ENCODE assay signal across 9 mouse cellular contexts in the genomic region with DNA sequence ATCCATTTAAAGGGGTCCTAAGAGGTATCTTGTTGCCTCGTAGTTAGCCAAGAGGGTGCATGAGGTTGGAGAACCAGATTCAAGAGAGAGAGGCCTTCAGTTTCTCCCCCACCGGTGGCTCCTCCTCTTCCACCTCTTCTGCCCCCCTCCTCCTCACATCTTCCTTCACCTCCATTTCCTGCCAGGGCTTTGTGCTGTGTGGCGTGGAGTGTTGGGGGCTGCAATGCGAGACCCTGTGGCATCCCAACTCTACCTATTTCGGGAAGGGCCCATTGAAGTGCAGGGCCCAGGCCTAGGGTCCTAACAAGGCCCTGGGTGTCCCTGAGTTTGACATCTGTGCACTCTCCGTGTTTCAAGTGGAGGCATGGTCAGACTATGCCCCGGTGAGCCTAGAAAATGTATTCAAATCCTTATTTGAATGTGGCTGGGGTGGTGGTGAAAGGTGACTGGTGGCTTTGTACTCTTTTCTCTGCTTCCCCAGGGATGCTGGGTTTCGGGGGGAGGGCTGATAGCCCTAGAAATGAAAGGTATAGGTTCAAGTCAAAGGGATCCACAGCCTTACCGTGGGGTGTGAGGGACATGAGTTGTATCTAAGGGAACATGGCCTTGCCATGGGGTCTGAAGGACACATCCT. TPM values are rescaled to one million over a fixed set of nuclear protein-coding genes. Genes with fewer than 3 reads are reported as not detected.
DNase-seq lines count a peak whose midpoint lies in the region; ATAC-seq and TF ChIP-seq lines count a peak whose summit lies in the region.
"Had no signal": no experiment of that assay in that cellular context is flagged by ENCODE, and none has a peak within 500 bp of the region (broad histone marks: within the 10 kb centered on the region; RNA-seq: fewer than 3 reads in every experiment).

No protein-coding gene starts in this region.

- no peak for TF ChIP-seq CTCF in liver, adult 2 months (IDR thresholded peaks at IDR 0.05; ENCODE audit: low read depth, low read length)

- 0 out of 2 replicates have a peak, but pooled peaks cover 4% of the 10 kb centered on the region for H3K4me1 ChIP-seq in liver, adult 2 months (ENCODE audit: control insufficient read depth, insufficient read depth, low read length)
- peaks cover 2 to 15% of the 10 kb centered on the region in 2 experiments; a peak in 2 of 4 replicates for H3K4me1 ChIP-seq in ES-E14 (ENCODE audit: control insufficient read depth in 2 of 2, insufficient read depth in 2 of 2, low read length in 2 of 2, poor library complexity in 1 of 2)
- peaks cover 16% of the 10 kb centered on the region for H3K4me1 ChIP-seq in liver, embryonic 16.5 days (ENCODE audit: control insufficient read depth, low read depth, low read length)
- H3K4me1 ChIP-seq in midbrain, embryonic 14.5 days (ENCODE audit: control insufficient read depth, insufficient read depth, low read length): peaks cover 10% of the 10 kb centered on the region; the same call in 1 of the 2 replicates

- H3K79me2 ChIP-seq in liver, adult 2 months (ENCODE audit: control insufficient read depth, insufficient read depth, low read length): no peaks in the 10 kb centered on the region

- WGBS in liver, adult 2 months: 58% methylated on average over 9 of the region's 9 CpGs
- WGBS in liver, embryonic 16.5 days (ENCODE audit: insufficient replicate concordance): 16% methylated on average over 9 of the region's 9 CpGs
- WGBS in midbrain, embryonic 14.5 days: 56% methylated on average over 9 of the region's 9 CpGs

- peak overlapping the region; percentile 62 for H3K4me3 ChIP-seq in liver, adult 2 months (ENCODE audit: insufficient read depth, low read depth, low read length)
- 0 out of 4 replicates have a peak overlapping the region, but pooled peaks have one; percentile 42 to 50 for H3K4me3 ChIP-seq in ES-E14 (ENCODE audit: insufficient read depth in 1 of 2, low read depth in 1 of 2, low read length in 2 of 2, poor library complexity in 1 of 2, severe bottlenecking in 1 of 2)
- H3K4me3 ChIP-seq in liver, embryonic 16.5 days (ENCODE audit: low read depth, low read length): peak overlapping the region; percentile 52
- H3K4me3 ChIP-seq in midbrain, embryonic 14.5 days (replicated peaks; ENCODE audit: low read depth, low read length): no peak overlapping the region
- H3K4me3 ChIP-seq: hindbrain, embryonic 15.5 days had no signal

- intact Hi-C loops in left cerebral cortex, postnatal 14 days (cut with DNase I): loop anchor here (5.0 kb wide), 2 partner anchors 58 to 182 kb away; no protein-coding TSS in a partner anchor

- peak overlapping the region; percentile 37; the same call in 1 of the 2 replicates for H3K4me2 ChIP-seq in liver, embryonic 16.5 days (ENCODE audit: low read depth, low read length)
- H3K4me2 ChIP-seq in midbrain, embryonic 14.5 days (ENCODE audit: low read length): no peak overlapping the region
- H3K4me2 ChIP-seq: hindbrain, embryonic 15.5 days had no signal

- no peak for TF ChIP-seq POLR2A in liver, adult 2 months (IDR thresholded peaks at IDR 0.05; ENCODE audit: extremely low read depth, insufficient read depth, low read length)

- no peak for DNase-seq in liver, adult 2 months (ENCODE audit: extremely low read depth, low read depth, low spot score)
- DNase-seq in liver (no peak), ES-E14 (ENCODE audit: low read depth, low spot score) (no peak)
- peak; percentile 57 to 74 for DNase-seq in thymus, adult 18-20 months
- DNase-seq in midbrain, embryonic 14.5 days: no peak
- no peak for DNase-seq in left cerebral cortex, postnatal 14 days (ENCODE audit: low spot score in 2 of 2)

- peak overlapping the region; percentile 46; the same call in 1 of the 2 replicates for H3K27ac ChIP-seq in liver, adult 2 months (replicated peaks; ENCODE audit: insufficient read depth, low read depth, low read length)
- H3K27ac ChIP-seq in ES-E14 (ENCODE audit: insufficient read depth, low read depth, low read length, poor library complexity, severe bottlenecking): no peak overlapping the region
- H3K27ac ChIP-seq in liver, embryonic 16.5 days (ENCODE audit: low read length): peak overlapping the region; percentile 58
- H3K27ac ChIP-seq in midbrain, embryonic 14.5 days (replicated peaks; ENCODE audit: low read depth, low read length): no peak overlapping the region
- H3K27ac ChIP-seq: hindbrain, embryonic 15.5 days had no signal

- no peaks in the 10 kb centered on the region for H3K9me3 ChIP-seq in ES-E14 (ENCODE audit: control insufficient read depth, insufficient read depth, low read depth, low read length)
- H3K9me3 ChIP-seq in liver, embryonic 16.5 days (replicated peaks; ENCODE audit: control insufficient read depth, low read length): no peaks in the 10 kb centered on the region
- H3K9me3 ChIP-seq in midbrain, embryonic 14.5 days (ENCODE audit: control insufficient read depth, low read length): no peaks in the 10 kb centered on the region
- H3K9me3 ChIP-seq: hindbrain, embryonic 15.5 days had no signal

- H3K9ac ChIP-seq in liver, adult 2 months (ENCODE audit: low read depth, low read length): peak overlapping the region; percentile 12
- no peak overlapping the region for H3K9ac ChIP-seq in ES-E14 (ENCODE audit: insufficient read depth, low read depth, low read length, poor library complexity, severe bottlenecking)
- peak overlapping the region; percentile 54 for H3K9ac ChIP-seq in liver, embryonic 16.5 days (ENCODE audit: low read depth, low read length)
- H3K9ac ChIP-seq in midbrain, embryonic 14.5 days (replicated peaks; ENCODE audit: low read length): no peak overlapping the region
- H3K9ac ChIP-seq: hindbrain, embryonic 15.5 days had no signal

- ATAC-seq in liver, embryonic 16.5 days (ENCODE audit: low read depth): no peak
- ATAC-seq in midbrain, embryonic 14.5 days (ENCODE audit: low FRiP score, low TSS enrichment): no peak
- ATAC-seq in megakaryocyte progenitor cell, adult 5-6 weeks (replicated peaks; ENCODE audit: poor library complexity): no peak

- in situ Hi-C loops in ES-E14 (cut with MboI; ENCODE audit: low sequenced_read_pairs in 2 of 2, unreplicated experiment in 2 of 2): no loop called here

- no peaks in the 10 kb centered on the region for H3K36me3 ChIP-seq in liver, adult 2 months (ENCODE audit: control insufficient read depth, insufficient read depth, low read length)
- no peaks in the 10 kb centered on the region for H3K36me3 ChIP-seq in ES-E14 (ENCODE audit: control insufficient read depth, insufficient read depth, low read length, poor library complexity, severe bottlenecking)
- no peaks in the 10 kb centered on the region for H3K36me3 ChIP-seq in liver, embryonic 16.5 days (ENCODE audit: control insufficient read depth, insufficient read depth)
- H3K36me3 ChIP-seq in midbrain, embryonic 14.5 days (ENCODE audit: control insufficient read depth, insufficient read depth, low read length): no peaks in the 10 kb centered on the region
- H3K36me3 ChIP-seq: hindbrain, embryonic 15.5 days had no signal

- no peaks in the 10 kb centered on the region for H3K27me3 ChIP-seq in liver, adult 2 months (ENCODE audit: control insufficient read depth, insufficient read depth, low read length)
- peaks cover 13% of the 10 kb centered on the region for H3K27me3 ChIP-seq in liver, embryonic 16.5 days (ENCODE audit: control insufficient read depth, insufficient read depth, low read depth, low read length)
- peaks cover 15% of the 10 kb centered on the region; the same call in 1 of the 2 replicates for H3K27me3 ChIP-seq in midbrain, embryonic 14.5 days (ENCODE audit: control insufficient read depth, insufficient read depth, low read length)

TF ChIP-seq in ES-E14, 5 proteins besides CTCF, POLR2A, EP300 and RAD21 (continues in another document):
- no peak for TF ChIP-seq HCFC1 (IDR thresholded peaks at IDR 0.05; ENCODE audit: borderline replicate concordance, insufficient read depth, low read length)
- no peak for TF ChIP-seq MAFK (IDR thresholded peaks at IDR 0.05; ENCODE audit: insufficient read depth, low read depth, low read length)
- no peak for TF ChIP-seq ZC3H11A (IDR thresholded peaks at IDR 0.05; ENCODE audit: borderline replicate concordance, low read depth, low read length)

RNA-seq across cellular contexts. Expression of a gene that starts 0.8 kb away (rescaled TPM):
- 2.7 and 2.9 TPM in 2 replicates for total RNA-seq in liver, adult 2 months (2014; rRNA removed)
- 1.3 and 1.9 TPM in 2 replicates for polyA plus RNA-seq in liver, adult 2 months (2012; rRNA removed)
- 1.1 and 1.3 TPM in 2 replicates for total RNA-seq in ES-E14 (2012; rRNA removed)
- 13.7 and 14.4 TPM in 2 replicates for polyA plus RNA-seq in liver, embryonic 16.5 days (2015; fragmentation: Nextera tagmentation; extraction: Ambion mirVana)
- 0.51 and 1.6 TPM in 2 replicates for polyA plus RNA-seq in midbrain, embryonic 14.5 days (2014; fragmentation: Nextera tagmentation; extraction: Ambion mirVana)
- 79.5 and 87.2 TPM in 2 replicates for total RNA-seq in megakaryocyte progenitor cell, adult 5-6 weeks (2015)
- total RNA-seq in megakaryocyte progenitor cell, adult 5-6 weeks (2017): 286 and 303 TPM in 2 replicates
- 1 to 10 TPM; 4.2 to 5.4 TPM for total RNA-seq in left cerebral cortex, postnatal 14 days (2021)

RNA-seq across cellular contexts. Expression of a gene that starts 30.5 kb away (rescaled TPM):
- total RNA-seq in liver, adult 2 months (2014; rRNA removed): 4.6 and 5.1 TPM in 2 replicates
- polyA plus RNA-seq in liver, adult 2 months (2012; rRNA removed): 4.8 and 7.2 TPM in 2 replicates
- total RNA-seq in ES-E14 (2012; rRNA removed): 40.6 and 45.5 TPM in 2 replicates
- polyA plus RNA-seq in liver, embryonic 16.5 days (2015; fragmentation: Nextera tagmentation; extraction: Ambion mirVana): 10.4 TPM in 2 replicates
- polyA plus RNA-seq in midbrain, embryonic 14.5 days (2014; fragmentation: Nextera tagmentation; extraction: Ambion mirVana): 5.7 and 7.2 TPM in 2 replicates
- 3.5 and 3.6 TPM in 2 replicates for total RNA-seq in megakaryocyte progenitor cell, adult 5-6 weeks (2015)
- total RNA-seq in megakaryocyte progenitor cell, adult 5-6 weeks (2017): 7.9 and 8.5 TPM in 2 replicates
- total RNA-seq in left cerebral cortex, postnatal 14 days (2021): 1 to 10 TPM; 8.1 to 9.2 TPM

RNA-seq across cellular contexts. Expression of a gene that starts 31.5 kb away (rescaled TPM):
- total RNA-seq in liver, adult 2 months (2014; rRNA removed): 10.7 and 11.7 TPM in 2 replicates
- polyA plus RNA-seq in liver, adult 2 months (2012; rRNA removed): 19.3 and 23.7 TPM in 2 replicates
- total RNA-seq in ES-E14 (2012; rRNA removed): 25.0 and 32.8 TPM in 2 replicates
- polyA plus RNA-seq in liver, embryonic 16.5 days (2015; fragmentation: Nextera tagmentation; extraction: Ambion mirVana): 11.4 and 12.6 TPM in 2 replicates
- polyA plus RNA-seq in midbrain, embryonic 14.5 days (2014; fragmentation: Nextera tagmentation; extraction: Ambion mirVana): 19.6 and 20.9 TPM in 2 replicates
- total RNA-seq in megakaryocyte progenitor cell, adult 5-6 weeks (2015): 21.5 and 22.6 TPM in 2 replicates
- total RNA-seq in megakaryocyte progenitor cell, adult 5-6 weeks (2017): 22.5 and 24.4 TPM in 2 replicates
- total RNA-seq in left cerebral cortex, postnatal 14 days (2021): 10 to 100 TPM; 18.1 to 19.3 TPM

RNA-seq across cellular contexts. Expression of a gene that starts 51.8 kb away (rescaled TPM):
- total RNA-seq in liver, adult 2 months (2014; rRNA removed): 5,384 and 7,708 TPM in 2 replicates
- polyA plus RNA-seq in liver, adult 2 months (2012; rRNA removed): 3,773 and 3,833 TPM in 2 replicates
- 0.22 and 0.37 TPM in 2 replicates for total RNA-seq in ES-E14 (2012; rRNA removed)
- polyA plus RNA-seq in liver, embryonic 16.5 days (2015; fragmentation: Nextera tagmentation; extraction: Ambion mirVana): 494 and 609 TPM in 2 replicates
- 2.0 and 2.6 TPM in 2 replicates for polyA plus RNA-seq in midbrain, embryonic 14.5 days (2014; fragmentation: Nextera tagmentation; extraction: Ambion mirVana)
- 164 and 202 TPM in 2 replicates for total RNA-seq in megakaryocyte progenitor cell, adult 5-6 weeks (2015)
- total RNA-seq in megakaryocyte progenitor cell, adult 5-6 weeks (2017): 211 and 263 TPM in 2 replicates
- under 1 TPM; 0.46 to 0.53 TPM for total RNA-seq in left cerebral cortex, postnatal 14 days (2021)

Comparison
In these comparisons a context has a peak if more than half of its experiments do, and no peak if none do; other contexts are left out.
1. DNase-seq: peak in thymus, adult 18-20 months (2 of 2); none in liver, adult 2 months (single experiment), liver (single experiment), ES-E14 (single experiment), midbrain, embryonic 14.5 days (single experiment) and left cerebral cortex, postnatal 14 days (0 of 2).
2. H3K27ac ChIP-seq: peak in liver, adult 2 months (single experiment) and liver, embryonic 16.5 days (single experiment); none in ES-E14 (single experiment) and midbrain, embryonic 14.5 days (single experiment).
3. H3K9ac ChIP-seq: peak in liver, adult 2 months (single experiment) and liver, embryonic 16.5 days (single experiment); none in ES-E14 (single experiment) and midbrain, embryonic 14.5 days (single experiment).
4. RNA of a gene that starts 0.8 kb away (total RNA-seq): 79.5 to 303 TPM in megakaryocyte progenitor cell, adult 5-6 weeks; 4.2 to 5.4 TPM in left cerebral cortex, postnatal 14 days, 2.7 to 2.9 TPM in liver, adult 2 months and 1.1 to 1.3 TPM in ES-E14; every median in the first group is over 10 times any median in the second.